Mouse (Mus musculus): ENCODE data around the gene Hoxb4. TPM values are rescaled to one million over a fixed set of nuclear protein-coding genes. Genes with fewer than 3 reads are reported as not detected.
A peak's percentile ranks its signal among the peaks of the same experiment; 100 is the strongest.

The Hoxb4 gene
- polyA plus RNA-seq, 1 experiment from 2014 or later = 3.6 TPM

DNA sequence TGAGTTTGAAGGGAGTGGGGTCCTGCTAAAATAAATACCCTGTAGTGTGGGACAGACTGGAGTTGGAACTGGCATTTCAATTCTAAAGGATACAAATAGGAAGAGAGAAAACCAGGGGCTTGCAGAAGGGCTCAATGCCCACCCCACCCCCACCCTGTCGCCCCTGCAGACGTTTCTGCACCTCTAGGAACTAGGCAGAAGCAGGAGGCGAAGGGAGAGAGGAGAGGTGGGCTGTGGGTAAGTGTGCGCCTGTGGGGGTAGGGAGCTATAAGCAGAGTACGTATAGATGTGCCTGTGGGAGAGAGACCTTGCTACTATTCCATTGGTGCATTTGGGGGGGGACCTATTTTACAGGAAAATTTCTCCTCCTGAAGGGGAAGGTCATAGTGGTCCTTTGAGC is 9.7 kb downstream of the Hoxb4 start:
- WGBS = 36% methylated on average over 5 of the region's 5 CpGs
- H3K36me3 ChIP-seq (ENCODE audit: insufficient read depth, low read length) = peaks cover 14% of the 10 kb centered on the region; the same call in 1 of the 2 replicates
- no peaks in the 10 kb centered on the region for H3K9me3 ChIP-seq (replicated peaks; ENCODE audit: low read length)
- TF ChIP-seq CTCF (IDR thresholded peaks at IDR 0.05; ENCODE audit: low read depth) = no peak
- peak overlapping the region; percentile 99 for H3K27ac ChIP-seq
- H3K4me1 ChIP-seq (replicated peaks; ENCODE audit: insufficient read depth, low read length) = peaks cover 72% of the 10 kb centered on the region
- no peak for ATAC-seq (replicated peaks; ENCODE audit: low FRiP score, low read depth)
- H3K27me3 ChIP-seq (ENCODE audit: insufficient read depth, low read length) = no peaks in the 10 kb centered on the region
- no peak for DNase-seq (ENCODE audit: low spot score)
- H3K4me3 ChIP-seq (replicated peaks; ENCODE audit: low read depth, low read length) = peak overlapping the region; percentile 11; the same call in 1 of the 2 replicates
- peak overlapping the region; percentile 44 for H3K9ac ChIP-seq (ENCODE audit: low read depth, low read length)
- peak overlapping the region; percentile 96 for H3K4me2 ChIP-seq (ENCODE audit: low read length)

DNA sequence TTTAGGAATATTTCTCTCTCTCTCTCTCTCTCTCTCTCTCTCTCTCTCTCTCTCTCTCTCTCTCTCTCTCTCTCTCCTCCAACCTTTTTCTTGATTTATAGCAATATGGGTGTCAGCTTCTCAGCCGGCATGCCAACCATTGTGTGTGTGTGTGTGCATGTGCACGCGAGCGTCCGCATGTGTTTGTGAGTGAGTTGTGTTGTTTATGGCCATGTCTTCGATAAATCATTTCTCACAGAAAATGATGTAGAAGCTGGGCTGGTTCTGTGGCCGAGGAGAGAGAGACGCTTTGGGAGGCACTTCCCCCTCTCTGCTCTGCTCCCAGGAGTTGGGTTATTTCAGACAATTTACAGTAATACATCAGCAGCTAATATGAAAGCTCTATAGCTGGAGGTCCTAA is 10.5 kb downstream of the Hoxb4 start:
- TF ChIP-seq CTCF (IDR thresholded peaks at IDR 0.05; ENCODE audit: low read depth) = no peak
- H3K9ac ChIP-seq (ENCODE audit: low read depth, low read length) = 0 out of 2 replicates have a peak overlapping the region, but pooled peaks have one; percentile 52
- WGBS = 10% methylated on average over 8 of the region's 8 CpGs
- H3K27ac ChIP-seq = peak overlapping the region; percentile 99
- peaks cover 15% of the 10 kb centered on the region; the same call in 1 of the 2 replicates for H3K36me3 ChIP-seq (ENCODE audit: insufficient read depth, low read length)
- DNase-seq (ENCODE audit: low spot score) = no peak
- no peak for ATAC-seq (replicated peaks; ENCODE audit: low FRiP score, low read depth)
- peak overlapping the region; percentile 96 for H3K4me2 ChIP-seq (ENCODE audit: low read length)
- H3K9me3 ChIP-seq (replicated peaks; ENCODE audit: low read length) = no peaks in the 10 kb centered on the region
- peaks cover 72% of the 10 kb centered on the region for H3K4me1 ChIP-seq (replicated peaks; ENCODE audit: insufficient read depth, low read length)
- 0 out of 2 replicates have a peak overlapping the region, but pooled peaks have one; percentile 13 for H3K4me3 ChIP-seq (replicated peaks; ENCODE audit: low read depth, low read length)
- no peaks in the 10 kb centered on the region for H3K27me3 ChIP-seq (ENCODE audit: insufficient read depth, low read length)

DNA sequence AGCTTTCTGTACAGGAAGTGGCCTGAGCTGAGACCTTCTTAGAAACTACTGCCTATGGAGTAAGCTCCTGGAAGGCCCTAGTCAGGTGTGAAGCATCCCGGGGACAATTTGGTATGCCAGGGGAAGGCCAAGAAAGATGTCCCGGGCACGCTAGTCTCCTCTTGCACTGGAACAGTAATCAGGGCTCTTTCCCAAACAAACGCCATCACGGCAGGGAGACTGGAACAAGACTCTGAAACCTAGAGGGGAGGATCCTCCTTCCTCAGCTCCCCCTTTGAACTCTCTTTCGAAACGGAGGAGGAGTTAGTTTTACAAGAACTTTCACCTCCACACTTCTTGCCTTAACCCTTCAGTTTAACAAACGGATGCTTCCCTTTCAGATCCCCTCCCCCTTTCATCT is 14.0 kb downstream of the Hoxb4 start:
- H3K9ac ChIP-seq (ENCODE audit: low read depth, low read length) = peak overlapping the region; percentile 73
- H3K4me2 ChIP-seq (ENCODE audit: low read length) = peak overlapping the region; percentile 72
- DNase-seq (ENCODE audit: low spot score) (peak; percentile 89), ATAC-seq (replicated peaks; ENCODE audit: low FRiP score, low read depth) (no peak)
- peaks cover 10% of the 10 kb centered on the region; the same call in 1 of the 2 replicates for H3K36me3 ChIP-seq (ENCODE audit: insufficient read depth, low read length)
- H3K27me3 ChIP-seq (ENCODE audit: insufficient read depth, low read length) = no peaks in the 10 kb centered on the region
- peak overlapping the region; percentile 96 for H3K27ac ChIP-seq
- TF ChIP-seq CTCF (IDR thresholded peaks at IDR 0.05; ENCODE audit: low read depth) = no peak
- H3K9me3 ChIP-seq (replicated peaks; ENCODE audit: low read length) = no peaks in the 10 kb centered on the region
- peak overlapping the region; percentile 33 for H3K4me3 ChIP-seq (replicated peaks; ENCODE audit: low read depth, low read length)
- WGBS = 6% methylated on average over 8 of the region's 8 CpGs
- peaks cover 78% of the 10 kb centered on the region for H3K4me1 ChIP-seq (replicated peaks; ENCODE audit: insufficient read depth, low read length)

DNA sequence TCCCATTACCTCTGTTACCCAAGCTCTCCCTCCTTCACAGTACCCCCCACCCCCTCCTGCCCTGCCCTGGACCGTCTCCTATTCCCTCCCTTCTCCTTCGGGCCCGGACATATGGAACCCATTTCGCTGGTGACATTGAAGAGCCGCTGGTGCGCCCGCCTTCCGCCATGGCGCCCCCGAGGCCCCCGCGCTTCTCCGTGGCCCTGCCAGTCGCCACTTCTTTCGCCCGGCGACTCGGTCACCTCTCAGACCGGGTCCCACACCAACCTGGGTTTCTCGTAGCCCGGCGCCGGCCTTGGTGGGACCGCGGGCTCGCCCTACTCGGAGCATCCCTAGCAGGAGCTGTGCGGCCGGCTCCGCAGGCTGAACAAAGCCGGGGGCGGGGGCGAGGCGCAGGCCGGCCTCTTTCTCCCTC is 14.6 kb downstream of the Hoxb4 start:
- Histone ChIP-seq H3K36me3 (ENCODE audit: insufficient read depth, low read length) (peaks cover 10% of the 10 kb centered on the region; the same call in 1 of the 2 replicates), H3K9me3 (replicated peaks; ENCODE audit: low read length) (no peaks in the 10 kb centered on the region), H3K27ac (peak overlapping the region; percentile 96), H3K4me2 (ENCODE audit: low read length) (peak overlapping the region; percentile 72), H3K4me3 (replicated peaks; ENCODE audit: low read depth, low read length) (peak overlapping the region; percentile 33), H3K9ac (ENCODE audit: low read depth, low read length) (peak overlapping the region; percentile 73), H3K4me1 (replicated peaks; ENCODE audit: insufficient read depth, low read length) (peaks cover 77% of the 10 kb centered on the region), H3K27me3 (ENCODE audit: insufficient read depth, low read length) (no peaks in the 10 kb centered on the region)
- 11% methylated on average over 35 of the region's 35 CpGs for WGBS
- DNase-seq (ENCODE audit: low spot score) (no peak), ATAC-seq (replicated peaks; ENCODE audit: low FRiP score, low read depth) (no peak)
- TF ChIP-seq CTCF (IDR thresholded peaks at IDR 0.05; ENCODE audit: low read depth) = no peak

DNA sequence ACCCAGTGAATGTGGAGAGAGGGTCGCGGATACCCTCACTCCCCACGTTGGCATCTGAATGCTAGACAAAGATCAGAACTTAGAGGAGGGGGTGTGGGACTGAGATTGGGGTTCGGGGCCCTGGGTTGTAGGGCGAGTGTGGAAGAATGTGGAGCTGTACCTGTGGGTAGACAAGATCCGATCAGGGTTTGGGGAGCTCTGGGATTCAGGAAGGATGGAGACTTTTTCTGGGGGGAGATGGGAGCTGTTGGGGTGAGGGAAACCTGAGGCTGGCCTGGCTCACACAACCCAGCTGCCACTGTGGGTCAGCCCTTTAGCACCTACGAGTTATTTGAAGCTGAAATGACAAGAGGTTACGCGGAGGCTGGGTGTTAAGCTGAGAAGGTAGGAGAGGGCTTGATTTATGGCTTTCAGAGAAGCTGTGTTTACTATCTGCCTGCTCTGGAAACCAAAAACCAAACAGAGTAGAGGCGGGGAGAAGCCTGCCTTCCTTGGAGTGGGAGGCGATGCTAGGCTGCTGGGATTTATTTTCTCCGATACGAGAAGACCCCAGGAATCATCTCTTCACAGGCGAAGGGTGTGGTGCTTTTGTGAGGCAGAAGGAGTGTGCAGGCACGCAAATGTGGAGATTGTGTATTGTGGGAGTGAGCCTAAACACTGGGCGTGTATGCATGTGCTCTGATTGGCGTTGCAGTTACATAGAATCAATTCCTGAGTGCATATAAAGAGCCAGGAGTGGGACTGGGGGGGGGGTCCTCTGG is 15.4 kb downstream of the Hoxb4 start:
- Histone ChIP-seq H3K4me2 (ENCODE audit: low read length) (peak overlapping the region; percentile 72), H3K36me3 (ENCODE audit: insufficient read depth, low read length) (peaks cover 10% of the 10 kb centered on the region; the same call in 1 of the 2 replicates), H3K27ac (peak overlapping the region; percentile 96), H3K27me3 (ENCODE audit: insufficient read depth, low read length) (no peaks in the 10 kb centered on the region), H3K4me1 (replicated peaks; ENCODE audit: insufficient read depth, low read length) (peaks cover 82% of the 10 kb centered on the region), H3K9ac (ENCODE audit: low read depth, low read length) (peak overlapping the region; percentile 73), H3K9me3 (replicated peaks; ENCODE audit: low read length) (no peaks in the 10 kb centered on the region), H3K4me3 (replicated peaks; ENCODE audit: low read depth, low read length) (peak overlapping the region; percentile 33)
- peak; percentile 95 for DNase-seq (ENCODE audit: low spot score)
- 12% methylated on average over 17 of the region's 17 CpGs for WGBS
- ATAC-seq (replicated peaks; ENCODE audit: low FRiP score, low read depth) = peak; percentile 48
- no peak for TF ChIP-seq CTCF (IDR thresholded peaks at IDR 0.05; ENCODE audit: low read depth)

DNA sequence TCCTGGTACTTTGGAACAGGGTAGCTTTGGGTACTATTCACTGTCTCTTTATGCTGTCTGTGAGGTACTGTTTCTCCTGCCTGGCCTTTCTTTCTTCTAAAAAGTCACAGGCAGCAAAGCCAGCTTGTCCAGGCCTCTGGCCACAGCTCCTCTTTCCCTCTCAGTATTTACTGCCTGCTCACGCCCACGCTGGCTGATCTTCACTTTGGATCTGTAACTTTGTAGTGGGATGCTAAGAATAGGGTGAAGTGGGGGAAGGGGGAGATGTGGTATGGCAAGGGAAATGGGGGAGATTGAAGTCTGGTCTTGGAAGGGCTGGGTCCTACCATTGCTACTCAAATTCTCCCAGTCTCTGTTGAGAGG is 15.9 kb downstream of the Hoxb4 start:
- 0 out of 2 replicates have a peak, but pooled peaks have one; percentile 11 for ATAC-seq (replicated peaks; ENCODE audit: low FRiP score, low read depth)
- H3K4me1 ChIP-seq (replicated peaks; ENCODE audit: insufficient read depth, low read length) = peaks cover 83% of the 10 kb centered on the region

More for the DNA sequence above, 15.9 kb downstream of the Hoxb4 start:
- Histone ChIP-seq H3K9me3 (replicated peaks; ENCODE audit: low read length) (no peaks in the 10 kb centered on the region), H3K27ac (peak overlapping the region; percentile 96), H3K36me3 (ENCODE audit: insufficient read depth, low read length) (peaks cover 10% of the 10 kb centered on the region; the same call in 1 of the 2 replicates), H3K4me2 (ENCODE audit: low read length) (peak overlapping the region; percentile 72), H3K4me3 (replicated peaks; ENCODE audit: low read depth, low read length) (0 out of 2 replicates have a peak overlapping the region, but pooled peaks have one; percentile 33), H3K27me3 (ENCODE audit: insufficient read depth, low read length) (no peaks in the 10 kb centered on the region), H3K9ac (ENCODE audit: low read depth, low read length) (peak overlapping the region; percentile 73; the same call in 1 of the 2 replicates)
- DNase-seq (ENCODE audit: low spot score) = no peak
- WGBS = 20% methylated on average over 2 of the region's 2 CpGs
- no peak for TF ChIP-seq CTCF (IDR thresholded peaks at IDR 0.05; ENCODE audit: low read depth)
